Mouse (Mus musculus): Measurements from ENCODE around the gene Cd47. TPM values are rescaled to one million over a fixed set of nuclear protein-coding genes. Genes with fewer than 3 reads are reported as not detected.

Cd47 gene
- 76.3 and 93.0 TPM in 2 replicates for polyA plus RNA-seq (2015; fragmentation: Nextera tagmentation; extraction: Ambion mirVana)

- Histone ChIP-seq H3K4me3 (ENCODE audit: low read length) (no peak within 1 kb of the TSS), H3K9me3 (replicated peaks; ENCODE audit: control insufficient read depth, low read length) (no peaks in the 10 kb centered on the region), H3K27me3 (ENCODE audit: control insufficient read depth, insufficient read depth, low read length) (no peaks in the 10 kb centered on the region), H3K4me2 (ENCODE audit: low read depth, low read length) (no peak within 1 kb of the TSS), H3K9ac (ENCODE audit: low read length) (no peak within 1 kb of the TSS), H3K4me1 (ENCODE audit: control insufficient read depth, insufficient read depth, low read length) (peaks cover 4% of the 10 kb centered on the region), H3K36me3 (ENCODE audit: control insufficient read depth, insufficient read depth) (no peaks in the 10 kb centered on the region), H3K27ac (ENCODE audit: low read length) (peak within 1 kb of the TSS; percentile 68)
- 66% methylated on average over 10 of the region's 10 CpGs for WGBS
- 0 out of 2 replicates have a peak, but pooled peaks have one; percentile 16 for ATAC-seq (replicated peaks; ENCODE audit: extremely low read depth, insufficient read depth, low FRiP score)
These were observed at the start of gene Cd47 for GRCm38 (mm10) chr16:49799597-49800561. Gene Cd47 (plus strand): TSS chr16:49800533.

GRCm38 (mm10) chr16:49752906-49753305, 47.4 kb upstream of the Cd47 start:
- ATAC-seq (replicated peaks; ENCODE audit: extremely low read depth, insufficient read depth, low FRiP score): no peak
- no peaks in the 10 kb centered on the region for H3K36me3 ChIP-seq (ENCODE audit: control insufficient read depth, insufficient read depth)
- no peak overlapping the region for H3K27ac ChIP-seq (ENCODE audit: low read length)
- no peak overlapping the region for H3K4me3 ChIP-seq (ENCODE audit: low read length)
- no peak overlapping the region for H3K4me2 ChIP-seq (ENCODE audit: low read depth, low read length)
- H3K9me3 ChIP-seq (replicated peaks; ENCODE audit: control insufficient read depth, low read length): no peaks in the 10 kb centered on the region
- WGBS: 82% methylated on average over 1 of the region's 1 CpGs
- H3K27me3 ChIP-seq (ENCODE audit: control insufficient read depth, insufficient read depth, low read length): no peaks in the 10 kb centered on the region
- no peaks in the 10 kb centered on the region for H3K4me1 ChIP-seq (ENCODE audit: control insufficient read depth, insufficient read depth, low read length)
- no peak overlapping the region for H3K9ac ChIP-seq (ENCODE audit: low read length)

GRCm38 (mm10) chr16:49753318-49753717, 47.0 kb upstream of the Cd47 start:
- H3K27ac ChIP-seq (ENCODE audit: low read length): no peak overlapping the region
- H3K9ac ChIP-seq (ENCODE audit: low read length): no peak overlapping the region
- H3K27me3 ChIP-seq (ENCODE audit: control insufficient read depth, insufficient read depth, low read length): no peaks in the 10 kb centered on the region
- H3K4me2 ChIP-seq (ENCODE audit: low read depth, low read length): no peak overlapping the region
- 62% methylated on average over 3 of the region's 3 CpGs for WGBS
- no peaks in the 10 kb centered on the region for H3K9me3 ChIP-seq (replicated peaks; ENCODE audit: control insufficient read depth, low read length)
- H3K36me3 ChIP-seq (ENCODE audit: control insufficient read depth, insufficient read depth): no peaks in the 10 kb centered on the region
- no peak for ATAC-seq (replicated peaks; ENCODE audit: extremely low read depth, insufficient read depth, low FRiP score)
- no peaks in the 10 kb centered on the region for H3K4me1 ChIP-seq (ENCODE audit: control insufficient read depth, insufficient read depth, low read length)
- H3K4me3 ChIP-seq (ENCODE audit: low read length): no peak overlapping the region

GRCm38 (mm10) chr16:49760517-49761203, 39.7 kb upstream of the Cd47 start:
- peak overlapping the region; percentile 31; the same call in 1 of the 2 replicates for H3K4me2 ChIP-seq (ENCODE audit: low read depth, low read length)
- peaks cover 5% of the 10 kb centered on the region; the same call in 1 of the 2 replicates for H3K36me3 ChIP-seq (ENCODE audit: control insufficient read depth, insufficient read depth)

GRCm38 (mm10) chr16:49761981-49762380, 38.4 kb upstream of the Cd47 start:
- Histone ChIP-seq H3K36me3 (ENCODE audit: control insufficient read depth, insufficient read depth) (peaks cover 5% of the 10 kb centered on the region; the same call in 1 of the 2 replicates), H3K9me3 (replicated peaks; ENCODE audit: control insufficient read depth, low read length) (no peaks in the 10 kb centered on the region), H3K4me2 (ENCODE audit: low read depth, low read length) (no peak overlapping the region), H3K4me1 (ENCODE audit: control insufficient read depth, insufficient read depth, low read length) (no peaks in the 10 kb centered on the region; the same call in 1 of the 2 replicates), H3K4me3 (ENCODE audit: low read length) (no peak overlapping the region), H3K27me3 (ENCODE audit: control insufficient read depth, insufficient read depth, low read length) (no peaks in the 10 kb centered on the region), H3K9ac (ENCODE audit: low read length) (no peak overlapping the region), H3K27ac (ENCODE audit: low read length) (no peak overlapping the region)
- no peak for ATAC-seq (replicated peaks; ENCODE audit: extremely low read depth, insufficient read depth, low FRiP score)
- WGBS: 77% methylated on average over 5 of the region's 5 CpGs

More at GRCm38 (mm10) chr16:49760517-49761203, 39.7 kb upstream of the Cd47 start:
- WGBS: 60% methylated on average over 17 of the region's 17 CpGs
- ATAC-seq (replicated peaks; ENCODE audit: extremely low read depth, insufficient read depth, low FRiP score): no peak
- Histone ChIP-seq H3K27me3 (ENCODE audit: control insufficient read depth, insufficient read depth, low read length) (no peaks in the 10 kb centered on the region), H3K9me3 (replicated peaks; ENCODE audit: control insufficient read depth, low read length) (no peaks in the 10 kb centered on the region), H3K27ac (ENCODE audit: low read length) (no peak overlapping the region), H3K4me3 (ENCODE audit: low read length) (0 out of 2 replicates have a peak overlapping the region, but pooled peaks have one; percentile 9), H3K4me1 (ENCODE audit: control insufficient read depth, insufficient read depth, low read length) (no peaks in the 10 kb centered on the region; the same call in 1 of the 2 replicates), H3K9ac (ENCODE audit: low read length) (no peak overlapping the region)

- Histone ChIP-seq H3K9ac (ENCODE audit: low read length) (no peak overlapping the region), H3K27me3 (ENCODE audit: control insufficient read depth, insufficient read depth, low read length) (no peaks in the 10 kb centered on the region), H3K4me1 (ENCODE audit: control insufficient read depth, insufficient read depth, low read length) (no peaks in the 10 kb centered on the region), H3K4me2 (ENCODE audit: low read depth, low read length) (no peak overlapping the region), H3K36me3 (ENCODE audit: control insufficient read depth, insufficient read depth) (peaks cover 5% of the 10 kb centered on the region; the same call in 1 of the 2 replicates), H3K27ac (ENCODE audit: low read length) (no peak overlapping the region), H3K9me3 (replicated peaks; ENCODE audit: control insufficient read depth, low read length) (no peaks in the 10 kb centered on the region), H3K4me3 (ENCODE audit: low read length) (no peak overlapping the region)
- ATAC-seq (replicated peaks; ENCODE audit: extremely low read depth, insufficient read depth, low FRiP score): no peak; the same call in 1 of the 2 replicates
- 49% methylated on average over 3 of the region's 3 CpGs for whole genome bisulfite sequencing
These were observed 34.0 kb upstream of the Cd47 start for GRCm38 (mm10) chr16:49766326-49766725.

GRCm38 (mm10) chr16:49768491-49769031, 31.8 kb upstream of the Cd47 start:
- ATAC-seq (replicated peaks; ENCODE audit: extremely low read depth, insufficient read depth, low FRiP score): no peak
- Histone ChIP-seq H3K4me1 (ENCODE audit: control insufficient read depth, insufficient read depth, low read length) (peaks cover 3% of the 10 kb centered on the region; the same call in 1 of the 2 replicates), H3K27me3 (ENCODE audit: control insufficient read depth, insufficient read depth, low read length) (no peaks in the 10 kb centered on the region), H3K27ac (ENCODE audit: low read length) (no peak overlapping the region), H3K9ac (ENCODE audit: low read length) (no peak overlapping the region), H3K4me2 (ENCODE audit: low read depth, low read length) (no peak overlapping the region), H3K9me3 (replicated peaks; ENCODE audit: control insufficient read depth, low read length) (no peaks in the 10 kb centered on the region), H3K4me3 (ENCODE audit: low read length) (no peak overlapping the region), H3K36me3 (ENCODE audit: control insufficient read depth, insufficient read depth) (peaks cover 5% of the 10 kb centered on the region; the same call in 1 of the 2 replicates)
- WGBS: 87% methylated on average over 4 of the region's 4 CpGs

- no peak for ATAC-seq (replicated peaks; ENCODE audit: extremely low read depth, insufficient read depth, low FRiP score)
- Histone ChIP-seq H3K27ac (ENCODE audit: low read length) (peak overlapping the region; percentile 39), H3K4me1 (ENCODE audit: control insufficient read depth, insufficient read depth, low read length) (peaks cover 3% of the 10 kb centered on the region; the same call in 1 of the 2 replicates), H3K27me3 (ENCODE audit: control insufficient read depth, insufficient read depth, low read length) (no peaks in the 10 kb centered on the region), H3K4me2 (ENCODE audit: low read depth, low read length) (no peak overlapping the region), H3K9me3 (replicated peaks; ENCODE audit: control insufficient read depth, low read length) (no peaks in the 10 kb centered on the region), H3K36me3 (ENCODE audit: control insufficient read depth, insufficient read depth) (no peaks in the 10 kb centered on the region), H3K9ac (ENCODE audit: low read length) (no peak overlapping the region), H3K4me3 (ENCODE audit: low read length) (no peak overlapping the region)
- WGBS: 48% methylated on average over 2 of the region's 2 CpGs
These were observed 30.5 kb upstream of the Cd47 start for GRCm38 (mm10) chr16:49769831-49770261.

All from heart, embryonic 16.5 days (tissue).